Mouse (Mus musculus): ENCODE measurements at regions not wholly inside any gene's neighbourhood (a gene's known extent, or its start where the extent isn't known, plus 50 kb on each side); places are given as distances from the start of the nearest gene placed in this dataset.

- DNase-seq (ENCODE audit: low spot score in 2 of 2): no peak
Measured at GRCm38 (mm10) chr11:44219971-44220370, 179.9 kb upstream of the Il12b start.

DNA sequence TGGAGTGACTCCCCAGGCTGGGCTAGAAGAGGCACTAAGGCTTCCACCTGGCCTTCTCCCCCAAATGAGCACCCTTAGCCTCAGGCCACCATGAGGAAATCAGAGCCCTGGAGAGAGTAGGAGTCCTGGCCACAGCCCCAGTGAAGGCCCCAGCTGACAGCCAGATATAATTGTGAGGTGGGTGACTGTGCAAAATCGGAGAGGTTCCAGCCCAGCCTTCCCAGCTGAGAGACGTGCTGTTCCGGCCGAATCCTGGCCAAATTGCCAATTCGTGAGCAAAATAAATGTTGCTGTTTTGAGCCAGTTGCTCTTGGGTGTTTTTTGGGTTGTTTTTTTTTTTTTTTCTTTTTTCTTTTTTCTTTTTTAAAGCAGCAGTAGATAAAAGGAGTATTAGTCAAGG, 169.9 kb upstream of the Il12b start:
- DNase-seq (ENCODE audit: low spot score in 2 of 2): peak; percentile 36 to 61

DNA sequence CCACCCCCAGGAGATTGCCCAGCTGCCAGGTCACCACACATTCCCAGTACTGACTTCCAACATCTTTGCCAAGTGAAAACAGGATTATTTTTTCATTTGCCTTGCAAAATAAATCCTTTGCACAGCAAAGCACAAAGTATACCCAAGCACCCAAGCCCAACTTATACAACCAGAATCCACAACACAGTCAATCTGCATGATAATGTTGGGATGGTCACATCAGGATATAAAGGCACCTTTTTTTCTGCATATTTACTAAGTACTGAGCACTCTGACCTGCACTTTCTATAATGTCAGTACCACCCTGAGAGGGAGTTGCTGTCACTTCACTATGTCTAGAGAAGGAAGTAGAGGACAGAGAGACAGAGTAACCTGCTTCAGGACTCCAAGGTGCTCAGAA, 164.4 kb upstream of the Il12b start:
- DNase-seq (ENCODE audit: low spot score in 2 of 2): no peak

DNA sequence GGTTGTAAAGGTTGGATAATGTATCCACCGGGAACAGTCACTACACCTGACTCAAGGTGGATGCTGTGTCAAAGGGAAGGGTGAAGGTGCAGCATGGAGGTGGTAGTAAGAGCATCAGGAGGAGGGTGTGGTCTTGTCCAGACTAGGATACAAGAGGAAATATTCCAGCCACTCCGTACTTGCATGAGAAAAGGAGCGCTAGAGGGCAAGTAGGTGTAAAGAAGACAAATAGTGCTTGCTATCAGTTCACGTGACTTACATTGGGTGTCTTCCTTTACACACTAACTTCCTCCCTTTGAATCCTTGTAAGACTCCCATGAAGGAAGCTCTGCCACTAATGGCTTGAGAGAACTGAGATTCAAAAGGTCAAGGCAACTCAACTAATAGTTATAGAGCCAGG, 161.8 kb upstream of the Il12b start:
- no peak for DNase-seq (ENCODE audit: low spot score in 2 of 2)

- no peak for DNase-seq (ENCODE audit: low spot score in 2 of 2)
Measured at GRCm38 (mm10) chr11:44238598-44238997, 161.3 kb upstream of the Il12b start.

- DNase-seq (ENCODE audit: low spot score in 2 of 2): no peak
Measured at GRCm38 (mm10) chr11:44243184-44243583, 156.7 kb upstream of the Il12b start.

DNA sequence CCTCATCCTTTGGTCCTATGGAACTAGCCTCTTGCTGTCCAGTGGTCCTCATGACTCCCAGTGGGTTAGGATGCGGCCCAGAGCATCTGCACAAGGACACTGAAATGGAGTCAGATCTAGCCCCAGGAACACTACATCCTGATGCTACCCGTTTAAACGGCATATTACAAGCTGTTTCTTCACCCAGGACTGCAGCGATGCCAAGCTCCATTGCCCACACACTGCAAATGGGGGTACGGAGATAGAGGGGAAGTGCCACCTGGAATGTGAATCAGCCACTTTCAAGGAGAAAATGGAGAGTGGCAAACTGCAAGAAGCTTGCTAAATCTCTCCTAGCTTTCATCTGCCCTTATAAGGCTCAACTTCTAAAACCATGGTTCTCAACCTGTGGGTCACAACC, 148.0 kb upstream of the Il12b start:
- peak in 1 of 2 experiments; percentile 12 for DNase-seq (ENCODE audit: low spot score in 2 of 2)

GRCm38 (mm10) chr11:44260376-44261111, 139.3 kb upstream of the Il12b start:
- no peak for DNase-seq (ENCODE audit: low spot score in 2 of 2)

GRCm38 (mm10) chr11:44261657-44262056, 138.2 kb upstream of the Il12b start:
- DNase-seq (ENCODE audit: low spot score in 2 of 2): no peak

- DNase-seq (ENCODE audit: low spot score in 2 of 2): no peak
Measured at GRCm38 (mm10) chr11:44262571-44262970, 137.3 kb upstream of the Il12b start.

GRCm38 (mm10) chr11:44272268-44272667, 127.6 kb upstream of the Il12b start:
- DNase-seq (ENCODE audit: low spot score in 2 of 2): no peak

DNA sequence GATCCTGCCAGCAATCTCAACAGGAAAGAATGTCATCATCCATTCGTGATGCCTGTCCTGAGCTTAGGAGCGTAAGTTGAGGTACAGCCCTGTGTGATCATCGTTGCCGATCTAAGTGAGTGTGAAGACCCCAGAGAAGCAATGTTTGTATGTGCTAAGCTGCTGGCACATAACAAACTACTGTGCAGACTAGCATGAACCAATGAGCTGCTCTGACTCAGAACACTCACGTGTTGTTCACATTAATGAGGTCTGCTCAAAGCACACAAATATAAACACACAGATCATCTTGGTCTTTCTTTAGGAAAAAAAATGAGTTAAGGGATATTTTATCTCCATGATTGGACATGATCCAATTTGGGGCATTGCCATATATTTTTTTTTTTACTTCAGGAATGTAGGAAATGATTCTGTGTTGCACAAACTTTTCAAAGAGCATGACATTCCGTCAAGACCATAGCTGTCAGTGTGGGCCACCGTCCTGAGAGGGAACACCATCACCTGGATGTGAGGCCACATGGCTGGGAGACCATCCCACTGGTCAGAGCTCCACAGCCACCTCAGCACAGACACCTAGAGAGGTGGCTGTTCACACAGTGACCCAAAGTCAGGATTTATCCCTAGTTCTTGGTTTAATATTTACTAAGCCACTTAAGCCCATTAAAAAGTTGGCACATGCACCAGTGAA, 121.2 kb upstream of the Il12b start:
- DNase-seq (ENCODE audit: low spot score in 2 of 2): no peak

- DNase-seq (ENCODE audit: low spot score in 2 of 2): no peak
Measured at GRCm38 (mm10) chr11:44285961-44286360, 113.9 kb upstream of the Il12b start.

- DNase-seq (ENCODE audit: low spot score in 2 of 2): no peak
Measured at GRCm38 (mm10) chr11:44288825-44289224, 111.0 kb upstream of the Il12b start.

- DNase-seq (ENCODE audit: low spot score in 2 of 2): no peak
Measured at GRCm38 (mm10) chr11:44303786-44304185, 96.1 kb upstream of the Il12b start.

- no peak for DNase-seq (ENCODE audit: low spot score in 2 of 2)
Measured at GRCm38 (mm10) chr11:44316061-44316460, 83.8 kb upstream of the Il12b start.

DNA sequence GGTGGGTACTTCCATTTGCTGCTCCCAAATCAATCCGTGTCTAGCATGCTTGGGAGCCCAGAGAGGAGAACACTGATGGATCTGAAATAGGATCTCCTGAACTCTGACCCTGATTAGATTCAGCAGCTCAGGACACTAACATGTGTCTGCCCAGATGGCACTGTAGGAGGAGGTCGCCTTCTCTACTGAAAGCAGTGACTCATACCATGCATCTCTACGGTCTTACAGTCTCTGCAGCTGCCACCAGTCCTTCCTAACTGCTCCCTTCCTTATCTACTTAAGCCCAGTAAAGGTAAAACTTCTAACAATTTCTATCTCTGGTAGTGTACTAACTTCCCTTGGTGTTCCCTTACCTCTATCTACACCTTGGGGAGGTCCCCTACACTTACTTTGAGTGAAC, 80.7 kb upstream of the Il12b start:
- DNase-seq (ENCODE audit: low spot score in 2 of 2): no peak

- peak; percentile 9 to 26 for DNase-seq (ENCODE audit: low spot score in 2 of 2)
Measured at GRCm38 (mm10) chr11:44323314-44323713, 76.5 kb upstream of the Il12b start.

- DNase-seq (ENCODE audit: low spot score in 2 of 2): no peak
Measured at GRCm38 (mm10) chr11:44325066-44325465, 74.8 kb upstream of the Il12b start.

DNA sequence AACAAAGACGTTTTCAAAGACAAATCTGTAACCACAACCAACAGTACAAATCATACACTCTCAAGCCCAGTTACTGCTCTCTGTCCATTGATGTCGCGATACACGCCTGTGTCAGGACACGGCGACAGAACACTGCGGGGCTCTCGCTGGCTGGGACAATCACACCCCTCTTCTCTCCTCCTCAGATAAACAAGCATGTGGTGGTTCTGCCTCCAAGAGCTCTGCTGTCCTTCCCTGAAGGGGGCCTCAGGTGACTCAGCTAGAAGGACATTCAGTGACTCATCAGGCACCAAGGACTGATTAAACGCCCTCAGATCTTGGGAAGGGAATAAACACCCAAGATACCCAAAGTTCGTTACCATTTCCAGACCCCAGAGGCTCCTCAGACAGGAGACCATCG, 74.3 kb upstream of the Il12b start:
- DNase-seq (ENCODE audit: low spot score in 2 of 2): no peak

DNA sequence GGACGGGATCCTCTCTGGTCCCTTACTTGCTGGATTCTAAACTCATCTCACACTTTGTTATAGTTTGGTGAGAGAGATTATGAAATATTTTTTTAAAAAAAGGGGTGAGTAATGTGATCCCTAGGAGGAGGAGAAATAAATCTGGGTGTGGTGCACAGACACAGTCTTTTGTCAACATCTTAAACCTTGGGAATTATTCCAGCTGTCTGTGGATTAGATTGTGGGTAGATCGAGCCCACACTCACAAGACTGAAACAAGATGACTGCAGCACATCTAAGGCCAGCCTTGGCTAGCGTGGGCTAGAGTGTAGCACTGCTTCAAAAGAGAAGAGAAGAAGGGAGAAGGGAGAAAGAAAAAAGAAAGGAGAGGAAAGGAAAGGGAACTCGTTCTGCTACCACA, 70.4 kb upstream of the Il12b start:
- no peak for DNase-seq (ENCODE audit: low spot score in 2 of 2)

DNA sequence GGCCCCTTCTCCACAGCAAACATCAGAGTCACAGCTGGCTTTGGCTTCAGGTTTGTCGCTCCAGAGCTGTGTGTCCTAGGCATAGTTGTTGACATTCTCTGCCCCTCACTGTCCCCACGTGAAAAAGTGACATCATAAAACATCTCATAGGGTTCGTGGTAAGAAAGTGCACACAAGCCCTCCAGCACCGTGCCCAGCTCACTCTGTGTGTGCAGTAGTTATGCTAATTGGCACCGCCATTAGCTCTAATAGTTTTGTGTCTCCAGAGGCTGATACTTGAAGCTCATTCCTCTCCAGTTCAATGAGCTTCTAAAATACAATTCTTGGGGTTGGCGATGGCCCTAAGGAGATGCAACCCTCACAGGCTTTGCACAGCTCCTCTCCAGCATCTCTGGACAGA, 69.4 kb upstream of the Il12b start:
- no peak for DNase-seq (ENCODE audit: low spot score in 2 of 2)
